Mouse (Mus musculus) liver, embryonic 12.5 days (tissue): ENCODE results near the gene Polh. TPM values are rescaled to one million over a fixed set of nuclear protein-coding genes. Genes with fewer than 3 reads are reported as not detected.

ENCODE experiments used
- ATAC-seq: fragments of 200-750 bp; cut with Nextera tagmentation; 2 replicates; pipeline ENCODE4 v1.8.0; 2017; ENCODE audit warnings: moderate number of reproducible peaks, mild to moderate bottlenecking, moderate library complexity
- H3K27ac ChIP-seq: fragments of 300-500 bp; sonication (generic); 2 replicates; pipeline ENCODE4 v1.5.1; 2016; ENCODE audit warnings: mild to moderate bottlenecking
- H3K27me3 ChIP-seq: fragments of 300-500 bp; sonication (generic); replicated peaks from 2 replicates; pipeline ENCODE4 v1.6.1; 2016; ENCODE audit warnings: mild to moderate bottlenecking, moderate library complexity
- H3K36me3 ChIP-seq: fragments of 300-500 bp; sonication (generic); 2 replicates; pipeline ENCODE4 v1.6.1; 2016; ENCODE audit warnings: mild to moderate bottlenecking, moderate library complexity
- H3K4me1 ChIP-seq: fragments of 300-500 bp; sonication (generic); 2 replicates; pipeline ENCODE4 v1.6.1; 2016
- H3K4me2 ChIP-seq: fragments of 300-500 bp; sonication (generic); 2 replicates; pipeline ENCODE4 v1.6.1; 2016; ENCODE audit warnings: mild to moderate bottlenecking, moderate library complexity
- H3K4me3 ChIP-seq: fragments of 300-500 bp; sonication (generic); 2 replicates; pipeline ENCODE4 v1.5.1; 2016; ENCODE audit warnings: mild to moderate bottlenecking, moderate library complexity
- H3K9ac ChIP-seq: fragments of 300-500 bp; sonication (generic); 2 replicates; pipeline ENCODE4 v1.6.1; 2016; ENCODE audit warnings: mild to moderate bottlenecking, moderate library complexity
- H3K9me3 ChIP-seq: fragments of 300-500 bp; sonication (generic); replicated peaks from 2 replicates; pipeline ENCODE4 v1.6.1; 2016; ENCODE audit warnings: mild to moderate bottlenecking, moderate library complexity
- WGBS: fragments of 180-500 bp; shearing (Covaris S2); methylation state at CpG from one replicate; pipeline ENCODE4 v1.1.7; 2016; ENCODE audit not compliant: insufficient replicate concordance; 5-methylcytosine and 5-hydroxymethylcytosine counted together
- polyA plus RNA-seq: library from polyadenylated mRNA; unstranded; fragments of >200 nt; fragmentation: Nextera tagmentation; extraction: Ambion mirVana; gene quantifications from 2 replicates; pipeline ENCODE4 v1.2.1, GENCODE M21; 2016

Gene Polh
- 24.6 and 25.0 TPM in 2 replicates for polyA plus RNA-seq

GRCm38 (mm10) chr17:46202421-46203071 lies at the start of gene Polh, which contains the start of gene Xpo5:
Gene Polh (minus strand): TSS chr17:46202645.
Gene Xpo5 (plus strand): TSS chr17:46202782.
- H3K36me3 ChIP-seq, result peaks cover 58% of the 10 kb centered on the region

GRCm38 (mm10) chr17:46251174-46251573 lies 48.7 kb upstream of the Polh start:
- Histone ChIP-seq H3K9ac (no peak overlapping the region), H3K36me3 (peaks cover 39% of the 10 kb centered on the region), H3K4me1 (peaks cover 49% of the 10 kb centered on the region), H3K4me2 (no peak overlapping the region), H3K9me3 (no peaks in the 10 kb centered on the region), H3K27ac (no peak overlapping the region), H3K27me3 (peaks cover 29% of the 10 kb centered on the region), H3K4me3 (no peak overlapping the region)
- ATAC-seq, result no peak
- 74% methylated on average over 7 of the region's 7 CpGs for WGBS

More at GRCm38 (mm10) chr17:46202421-46203071, at the start of gene Polh, which contains the start of gene Xpo5:
- under 1% methylated on average over 62 of the region's 66 CpGs for WGBS
- Histone ChIP-seq H3K9ac (peak within 1 kb of the TSS; percentile 85), H3K4me1 (peaks cover 34% of the 10 kb centered on the region), H3K4me3 (peak within 1 kb of the TSS; percentile 91), H3K27me3 (no peaks in the 10 kb centered on the region), H3K4me2 (peak within 1 kb of the TSS; percentile 90), H3K9me3 (no peaks in the 10 kb centered on the region), H3K27ac (peak within 1 kb of the TSS; percentile 98)
- peak; percentile 97 for ATAC-seq

DNA sequence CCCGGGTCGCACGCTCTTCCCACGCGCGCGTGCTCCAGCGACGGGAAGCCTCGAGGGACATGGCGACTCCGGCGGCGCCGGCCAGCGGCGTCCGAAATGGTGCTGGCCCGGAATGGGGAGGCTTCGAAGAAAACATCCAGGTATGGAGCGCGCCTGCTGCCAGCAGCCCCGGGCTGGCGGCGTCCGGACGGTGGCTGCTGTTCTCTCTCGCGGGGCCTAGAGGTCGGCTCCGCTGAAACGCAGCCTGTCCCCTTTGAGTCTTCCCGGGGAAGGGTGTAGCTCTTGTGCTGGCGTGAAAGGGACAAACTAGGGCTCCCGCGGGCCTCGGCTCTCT lies 45.7 kb upstream of the Polh start:
- under 1% methylated on average over 37 of the region's 37 CpGs for WGBS
- H3K9me3 ChIP-seq, result no peaks in the 10 kb centered on the region
- H3K27ac ChIP-seq, result peak overlapping the region; percentile 80
- H3K9ac ChIP-seq, result peak overlapping the region; percentile 94
- peak overlapping the region; percentile 89 for H3K4me2 ChIP-seq
- peaks cover 69% of the 10 kb centered on the region for H3K36me3 ChIP-seq
- no peaks in the 10 kb centered on the region for H3K27me3 ChIP-seq
- H3K4me1 ChIP-seq, result peaks cover 36% of the 10 kb centered on the region
- peak; percentile 60 for ATAC-seq
- peak overlapping the region; percentile 98 for H3K4me3 ChIP-seq

- H3K4me3 ChIP-seq, result peak within 1 kb of the TSS; percentile 98
- peaks cover 74% of the 10 kb centered on the region for H3K36me3 ChIP-seq
- H3K27me3 ChIP-seq, result no peaks in the 10 kb centered on the region
- H3K9me3 ChIP-seq, result no peaks in the 10 kb centered on the region
- peak; percentile 88 for ATAC-seq
- WGBS, result under 1% methylated on average over 53 of the region's 53 CpGs
- peak within 1 kb of the TSS; percentile 89 for H3K4me2 ChIP-seq
- H3K27ac ChIP-seq, result peak within 1 kb of the TSS; percentile 80
- H3K4me1 ChIP-seq, result peaks cover 31% of the 10 kb centered on the region
- H3K9ac ChIP-seq, result peak within 1 kb of the TSS; percentile 94
Measured at GRCm38 (mm10) chr17:46247512-46248188, 45.2 kb upstream of the Polh start, which contains the start of the genes Polr1c and Yipf3. Gene Polr1c (minus strand): TSS chr17:46248054. Gene Yipf3 (plus strand): TSS chr17:46248080.

GRCm38 (mm10) chr17:46244579-46244978 lies 42.1 kb upstream of the Polh start:
- no peak overlapping the region for H3K4me2 ChIP-seq
- H3K36me3 ChIP-seq, result peaks cover 74% of the 10 kb centered on the region
- no peak for ATAC-seq
- no peak overlapping the region for H3K9ac ChIP-seq
- WGBS, result 77% methylated on average over 10 of the region's 10 CpGs
- H3K4me1 ChIP-seq, result peaks cover 26% of the 10 kb centered on the region
- H3K4me3 ChIP-seq, result no peak overlapping the region
- H3K27me3 ChIP-seq, result no peaks in the 10 kb centered on the region
- no peaks in the 10 kb centered on the region for H3K9me3 ChIP-seq
- no peak overlapping the region for H3K27ac ChIP-seq

DNA sequence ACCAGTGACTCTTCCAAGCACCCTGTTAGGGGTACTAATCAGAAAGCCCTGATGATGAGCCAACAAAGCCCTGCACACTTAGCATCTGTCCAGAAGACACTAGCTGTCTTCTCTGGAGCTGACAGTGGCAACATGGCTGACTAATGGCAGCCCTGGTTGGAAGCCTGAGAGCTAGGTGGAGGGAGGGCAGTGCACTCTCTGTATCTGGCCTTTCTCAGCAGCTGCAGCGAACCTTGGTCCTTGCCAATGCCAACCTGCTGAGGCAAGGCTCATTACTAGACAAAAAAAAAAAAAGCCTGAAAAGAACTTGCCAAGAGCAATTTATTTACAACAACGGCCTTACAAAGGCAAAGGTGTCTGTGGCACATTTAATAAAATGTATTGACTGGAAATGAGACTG lies 41.2 kb upstream of the Polh start:
- WGBS, result 72% methylated on average over 2 of the region's 2 CpGs
- peaks cover 76% of the 10 kb centered on the region for H3K36me3 ChIP-seq

GRCm38 (mm10) chr17:46242993-46243392 lies 40.5 kb upstream of the Polh start:
- peaks cover 82% of the 10 kb centered on the region for H3K36me3 ChIP-seq

More for the DNA sequence above, 41.2 kb upstream of the Polh start:
- Histone ChIP-seq H3K4me3 (no peak overlapping the region), H3K4me1 (peaks cover 16% of the 10 kb centered on the region), H3K9me3 (no peaks in the 10 kb centered on the region), H3K27ac (peak overlapping the region; percentile 2; the same call in 1 of the 2 replicates), H3K9ac (no peak overlapping the region), H3K27me3 (no peaks in the 10 kb centered on the region), H3K4me2 (no peak overlapping the region)
- no peak for ATAC-seq

DNA sequence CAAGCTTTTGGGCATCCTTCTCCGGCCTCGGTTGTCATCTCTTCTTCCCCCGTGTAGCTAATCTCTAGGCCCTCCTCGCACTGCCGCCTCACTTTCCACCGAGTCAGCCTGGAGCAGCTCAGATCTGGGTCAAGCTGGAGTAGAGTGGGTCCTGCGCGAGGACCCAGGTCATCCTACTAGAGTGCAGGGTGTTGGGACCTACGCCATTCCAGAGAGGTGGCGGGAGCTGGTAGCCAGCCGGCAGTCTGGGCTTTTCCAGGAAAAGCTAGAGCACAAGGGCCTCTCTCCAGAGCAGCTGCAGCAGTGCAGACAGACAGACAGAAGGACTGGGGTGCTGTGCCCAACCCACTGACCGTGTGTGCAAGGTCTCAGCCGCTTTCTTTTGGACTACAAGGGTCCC lies 39.8 kb upstream of the Polh start:
- Histone ChIP-seq H3K27me3 (no peaks in the 10 kb centered on the region), H3K36me3 (peaks cover 89% of the 10 kb centered on the region), H3K27ac (no peak overlapping the region), H3K4me2 (no peak overlapping the region), H3K9me3 (no peaks in the 10 kb centered on the region), H3K4me1 (peaks cover 16% of the 10 kb centered on the region), H3K9ac (no peak overlapping the region), H3K4me3 (no peak overlapping the region)
- WGBS, result 84% methylated on average over 13 of the region's 13 CpGs
- ATAC-seq, result no peak

More at GRCm38 (mm10) chr17:46242993-46243392, 40.5 kb upstream of the Polh start:
- no peak overlapping the region for H3K27ac ChIP-seq
- 79% methylated on average over 4 of the region's 4 CpGs for WGBS
- H3K4me1 ChIP-seq, result peaks cover 13% of the 10 kb centered on the region
- H3K4me2 ChIP-seq, result no peak overlapping the region
- no peaks in the 10 kb centered on the region for H3K27me3 ChIP-seq
- no peak overlapping the region for H3K9ac ChIP-seq
- no peak for ATAC-seq
- H3K4me3 ChIP-seq, result no peak overlapping the region
- H3K9me3 ChIP-seq, result no peaks in the 10 kb centered on the region

DNA sequence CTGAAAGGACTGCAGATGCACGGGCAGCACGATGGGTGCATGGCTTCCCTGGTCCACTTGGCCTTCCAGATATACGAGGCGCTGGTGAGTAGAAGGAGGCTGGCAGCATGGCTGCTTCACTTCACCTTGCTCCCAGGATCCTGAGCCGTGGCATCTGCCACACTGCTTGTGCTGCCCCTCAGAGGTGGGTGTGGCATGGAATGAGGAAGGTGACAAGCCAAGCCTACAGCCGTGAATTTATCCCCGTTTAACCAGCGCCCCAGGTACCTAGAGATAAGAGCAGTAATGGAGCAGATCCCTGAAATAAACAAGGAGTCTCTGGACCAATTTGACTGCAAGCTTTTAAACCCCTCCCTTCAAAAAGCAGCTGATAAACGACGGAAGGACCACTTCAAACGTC lies 39.0 kb upstream of the Polh start:
- no peaks in the 10 kb centered on the region for H3K27me3 ChIP-seq
- H3K27ac ChIP-seq, result no peak overlapping the region
- H3K4me2 ChIP-seq, result no peak overlapping the region
- no peak overlapping the region for H3K4me3 ChIP-seq
- H3K9me3 ChIP-seq, result no peaks in the 10 kb centered on the region
- 63% methylated on average over 11 of the region's 11 CpGs for WGBS
- peaks cover 97% of the 10 kb centered on the region for H3K36me3 ChIP-seq
- no peak for ATAC-seq
- peaks cover 16% of the 10 kb centered on the region for H3K4me1 ChIP-seq
- no peak overlapping the region for H3K9ac ChIP-seq

GRCm38 (mm10) chr17:46239516-46240114 lies 37.2 kb upstream of the Polh start:
- Histone ChIP-seq H3K27ac (no peak overlapping the region), H3K9ac (no peak overlapping the region), H3K9me3 (no peaks in the 10 kb centered on the region), H3K4me3 (no peak overlapping the region), H3K27me3 (no peaks in the 10 kb centered on the region), H3K4me1 (peaks cover 22% of the 10 kb centered on the region), H3K36me3 (peaks cover 98% of the 10 kb centered on the region), H3K4me2 (no peak overlapping the region)
- ATAC-seq, result no peak
- WGBS, result 75% methylated on average over 15 of the region's 15 CpGs

GRCm38 (mm10) chr17:46237480-46237879 lies 35.0 kb upstream of the Polh start:
- Histone ChIP-seq H3K4me2 (no peak overlapping the region), H3K9me3 (no peaks in the 10 kb centered on the region), H3K4me1 (peaks cover 22% of the 10 kb centered on the region), H3K9ac (no peak overlapping the region), H3K36me3 (peaks cover 98% of the 10 kb centered on the region), H3K27me3 (no peaks in the 10 kb centered on the region), H3K27ac (peak overlapping the region; percentile 53), H3K4me3 (no peak overlapping the region)
- no peak for ATAC-seq
- WGBS, result 69% methylated on average over 5 of the region's 5 CpGs

DNA sequence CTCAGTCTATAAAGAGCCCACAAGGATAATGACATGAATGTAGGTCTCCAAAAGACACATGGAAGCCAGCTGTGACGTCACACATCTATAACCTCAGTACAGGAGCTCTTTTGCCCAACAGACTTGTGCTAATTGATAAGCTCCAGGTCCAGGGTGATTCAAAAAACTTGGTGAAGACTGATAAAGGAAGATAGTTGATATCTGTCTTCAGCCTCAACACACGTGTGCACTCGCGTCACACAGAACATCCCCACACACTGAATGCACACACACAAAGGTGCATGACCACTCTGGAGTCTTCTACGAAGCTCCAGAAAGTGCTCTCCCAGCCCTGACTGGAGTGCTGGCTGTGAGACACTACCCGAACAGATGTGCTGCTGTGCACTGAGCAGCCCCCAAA lies 34.6 kb upstream of the Polh start:
- peaks cover 22% of the 10 kb centered on the region for H3K4me1 ChIP-seq
- H3K36me3 ChIP-seq, result peaks cover 98% of the 10 kb centered on the region
- 47% methylated on average over 6 of the region's 6 CpGs for WGBS
- no peak overlapping the region for H3K4me2 ChIP-seq
- H3K4me3 ChIP-seq, result no peak overlapping the region
- no peak overlapping the region for H3K9ac ChIP-seq
- H3K27ac ChIP-seq, result peak overlapping the region; percentile 53
- ATAC-seq, result peak; percentile 75
- no peaks in the 10 kb centered on the region for H3K27me3 ChIP-seq
- no peaks in the 10 kb centered on the region for H3K9me3 ChIP-seq
